Mouse (Mus musculus): ENCODE measurements around the gene Arhgef33. TPM values are rescaled to one million over a fixed set of nuclear protein-coding genes. Genes with fewer than 3 reads are reported as not detected.

The Arhgef33 gene
- polyA plus RNA-seq, 1 experiment, result 0.21 TPM

GRCm38 (mm10) chr17:80290074-80290657 is 17.0 kb upstream of the Arhgef33 start, which contains the start of the genes Morn2 and Dhx57:
Gene Morn2, plus strand, starts transcription at chr17:80290203.
Gene Dhx57, minus strand, starts transcription at chr17:80290476.
- H3K4me3 ChIP-seq (replicated peaks; ENCODE audit: extremely low read depth, low read depth, low read length), result peak within 1 kb of the TSS; percentile 97
- WGBS, result 2% methylated on average over 35 of the region's 35 CpGs
- DNase-seq, result peak; percentile 99
- peak; percentile 36; the same call in 1 of the 2 replicates for TF ChIP-seq POLR2A (IDR thresholded peaks at IDR 0.05; ENCODE audit: borderline replicate concordance, extremely low read depth, low read depth, low read length)
- TF ChIP-seq CTCF (IDR thresholded peaks at IDR 0.05; ENCODE audit: insufficient read depth, low read length), result no peak
- H3K4me1 ChIP-seq (ENCODE audit: control insufficient read depth, insufficient read depth, low read length), result peaks cover 7% of the 10 kb centered on the region; the same call in 1 of the 2 replicates

GRCm38 (mm10) chr17:80291148-80291547 is 16.1 kb upstream of the Arhgef33 start:
- peaks cover 7% of the 10 kb centered on the region; the same call in 1 of the 2 replicates for H3K4me1 ChIP-seq (ENCODE audit: control insufficient read depth, insufficient read depth, low read length)
- TF ChIP-seq POLR2A (IDR thresholded peaks at IDR 0.05; ENCODE audit: borderline replicate concordance, extremely low read depth, low read depth, low read length), result no peak
- TF ChIP-seq CTCF (IDR thresholded peaks at IDR 0.05; ENCODE audit: insufficient read depth, low read length), result peak; percentile 15; the same call in 1 of the 2 replicates
- DNase-seq, result no peak
- WGBS, result 10% methylated on average over 2 of the region's 2 CpGs
- H3K4me3 ChIP-seq (replicated peaks; ENCODE audit: extremely low read depth, low read depth, low read length), result no peak overlapping the region

GRCm38 (mm10) chr17:80295258-80295657 is 11.9 kb upstream of the Arhgef33 start:
- TF ChIP-seq CTCF (IDR thresholded peaks at IDR 0.05; ENCODE audit: insufficient read depth, low read length) (no peak), POLR2A (IDR thresholded peaks at IDR 0.05; ENCODE audit: borderline replicate concordance, extremely low read depth, low read depth, low read length) (no peak)
- Histone ChIP-seq H3K4me1 (ENCODE audit: control insufficient read depth, insufficient read depth, low read length) (no peaks in the 10 kb centered on the region), H3K4me3 (replicated peaks; ENCODE audit: extremely low read depth, low read depth, low read length) (no peak overlapping the region)
- DNase-seq, result no peak
- WGBS, result 55% methylated on average over 5 of the region's 5 CpGs

- WGBS, result 85% methylated on average over 5 of the region's 5 CpGs
- TF ChIP-seq CTCF (IDR thresholded peaks at IDR 0.05; ENCODE audit: insufficient read depth, low read length), result no peak
- no peak for TF ChIP-seq POLR2A (IDR thresholded peaks at IDR 0.05; ENCODE audit: borderline replicate concordance, extremely low read depth, low read depth, low read length)
- no peak for DNase-seq
These were observed 8.4 kb upstream of the Arhgef33 start for GRCm38 (mm10) chr17:80298844-80299243.

GRCm38 (mm10) chr17:80311761-80312160 is 4.6 kb downstream of the Arhgef33 start:
- Histone ChIP-seq H3K4me1 (ENCODE audit: control insufficient read depth, insufficient read depth, low read length) (no peaks in the 10 kb centered on the region), H3K4me3 (replicated peaks; ENCODE audit: extremely low read depth, low read depth, low read length) (no peak overlapping the region)
- WGBS, result 64% methylated on average over 9 of the region's 9 CpGs
- TF ChIP-seq POLR2A (IDR thresholded peaks at IDR 0.05; ENCODE audit: borderline replicate concordance, extremely low read depth, low read depth, low read length) (no peak), CTCF (IDR thresholded peaks at IDR 0.05; ENCODE audit: insufficient read depth, low read length) (no peak)
- no peak for DNase-seq

More at GRCm38 (mm10) chr17:80298844-80299243, 8.4 kb upstream of the Arhgef33 start:
- H3K4me1 ChIP-seq (ENCODE audit: control insufficient read depth, insufficient read depth, low read length), result no peaks in the 10 kb centered on the region
- H3K4me3 ChIP-seq (replicated peaks; ENCODE audit: extremely low read depth, low read depth, low read length), result no peak overlapping the region

GRCm38 (mm10) chr17:80312405-80312804 is 5.2 kb downstream of the Arhgef33 start:
- Histone ChIP-seq H3K4me1 (ENCODE audit: control insufficient read depth, insufficient read depth, low read length) (no peaks in the 10 kb centered on the region), H3K4me3 (replicated peaks; ENCODE audit: extremely low read depth, low read depth, low read length) (no peak overlapping the region)
- DNase-seq, result no peak
- 83% methylated on average over 4 of the region's 4 CpGs for WGBS
- TF ChIP-seq CTCF (IDR thresholded peaks at IDR 0.05; ENCODE audit: insufficient read depth, low read length) (no peak), POLR2A (IDR thresholded peaks at IDR 0.05; ENCODE audit: borderline replicate concordance, extremely low read depth, low read depth, low read length) (no peak)

- TF ChIP-seq CTCF (IDR thresholded peaks at IDR 0.05; ENCODE audit: insufficient read depth, low read length), result no peak
- TF ChIP-seq POLR2A (IDR thresholded peaks at IDR 0.05; ENCODE audit: borderline replicate concordance, extremely low read depth, low read depth, low read length), result no peak
- Histone ChIP-seq H3K4me1 (ENCODE audit: control insufficient read depth, insufficient read depth, low read length) (no peaks in the 10 kb centered on the region), H3K4me3 (replicated peaks; ENCODE audit: extremely low read depth, low read depth, low read length) (no peak overlapping the region)
- DNase-seq, result no peak
- 68% methylated on average over 6 of the region's 6 CpGs for WGBS
These were observed 15.0 kb downstream of the Arhgef33 start for GRCm38 (mm10) chr17:80322228-80322627.

- DNase-seq, result no peak
- H3K4me1 ChIP-seq (ENCODE audit: control insufficient read depth, insufficient read depth, low read length), result no peaks in the 10 kb centered on the region
- WGBS, result 74% methylated on average over 4 of the region's 4 CpGs
- TF ChIP-seq POLR2A (IDR thresholded peaks at IDR 0.05; ENCODE audit: borderline replicate concordance, extremely low read depth, low read depth, low read length) (no peak), CTCF (IDR thresholded peaks at IDR 0.05; ENCODE audit: insufficient read depth, low read length) (no peak)
- no peak overlapping the region for H3K4me3 ChIP-seq (replicated peaks; ENCODE audit: extremely low read depth, low read depth, low read length)
These were observed 15.8 kb downstream of the Arhgef33 start for GRCm38 (mm10) chr17:80323015-80323414.

GRCm38 (mm10) chr17:80323658-80324057 is 16.5 kb downstream of the Arhgef33 start:
- TF ChIP-seq CTCF (IDR thresholded peaks at IDR 0.05; ENCODE audit: insufficient read depth, low read length), result no peak
- no peak for TF ChIP-seq POLR2A (IDR thresholded peaks at IDR 0.05; ENCODE audit: borderline replicate concordance, extremely low read depth, low read depth, low read length)
- WGBS, result 45% methylated on average over 8 of the region's 8 CpGs
- DNase-seq, result no peak
- no peaks in the 10 kb centered on the region for H3K4me1 ChIP-seq (ENCODE audit: control insufficient read depth, insufficient read depth, low read length)
- no peak overlapping the region for H3K4me3 ChIP-seq (replicated peaks; ENCODE audit: extremely low read depth, low read depth, low read length)

- no peak for TF ChIP-seq CTCF (IDR thresholded peaks at IDR 0.05; ENCODE audit: insufficient read depth, low read length)
- no peak for TF ChIP-seq POLR2A (IDR thresholded peaks at IDR 0.05; ENCODE audit: borderline replicate concordance, extremely low read depth, low read depth, low read length)
- Histone ChIP-seq H3K4me1 (ENCODE audit: control insufficient read depth, insufficient read depth, low read length) (no peaks in the 10 kb centered on the region), H3K4me3 (replicated peaks; ENCODE audit: extremely low read depth, low read depth, low read length) (no peak overlapping the region)
- DNase-seq, result no peak
- 82% methylated on average over 7 of the region's 7 CpGs for WGBS
These were observed 17.3 kb downstream of the Arhgef33 start for GRCm38 (mm10) chr17:80324521-80324920.
